31 mouse cellular contexts compared by ENCODE assay signal in the genomic region with DNA sequence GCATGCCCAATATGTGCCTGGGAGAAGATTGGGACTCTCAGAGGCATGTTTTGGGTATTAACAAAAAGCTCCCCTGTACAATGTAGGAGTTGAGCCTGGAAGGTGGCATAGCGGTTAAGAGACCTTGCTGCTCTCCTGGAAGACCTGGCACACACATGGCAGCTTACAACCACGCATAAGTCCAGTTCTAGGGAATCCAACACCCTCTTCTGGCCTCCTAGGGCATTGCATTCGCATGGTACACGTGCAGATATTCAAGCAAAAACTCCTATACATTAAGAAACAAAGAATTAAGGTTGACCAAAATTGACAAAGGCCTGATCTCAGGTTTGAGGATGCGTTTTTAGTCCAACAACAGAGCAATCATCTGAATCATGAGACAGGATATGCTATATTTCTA. TPM values are rescaled to one million over a fixed set of nuclear protein-coding genes. Genes with fewer than 3 reads are reported as not detected.
DNase-seq lines count a peak whose midpoint lies in the region; ATAC-seq and TF ChIP-seq lines count a peak whose summit lies in the region.
"Had no signal": no experiment of that assay in that cellular context is flagged by ENCODE, and none has a peak within 500 bp of the region (broad histone marks: within the 10 kb centered on the region; RNA-seq: fewer than 3 reads in every experiment).

No protein-coding gene starts in this region.

- H3K4me2 ChIP-seq in liver, embryonic 11.5 days, result no peak overlapping the region
- H3K4me2 ChIP-seq in neural tube, embryonic 11.5 days (ENCODE audit: low read depth), result no peak overlapping the region
- H3K4me2 ChIP-seq in neural tube, embryonic 15.5 days, result no peak overlapping the region
- H3K4me2 ChIP-seq: embryonic facial prominence, embryonic 13.5 days; forebrain, embryonic 12.5 days; forebrain, embryonic 15.5 days; heart, embryonic 11.5 days; hindbrain, embryonic 13.5 days; intestine, embryonic 15.5 days had no signal

- no peak for TF ChIP-seq POLR2A in liver, adult 2 months (IDR thresholded peaks at IDR 0.05; ENCODE audit: extremely low read depth, insufficient read depth, low read length)

- DNase-seq in liver, adult 2 months (ENCODE audit: extremely low read depth, low read depth, low spot score), result peak; percentile 5
- no peak for DNase-seq in liver, embryonic 11.5 days (ENCODE audit: low spot score)
- DNase-seq in neural tube, embryonic 11.5 days (ENCODE audit: low spot score), result peak; percentile 14
- no peak for DNase-seq in ES-E14 (ENCODE audit: low read depth, low spot score)
- no peak for DNase-seq in adrenal gland, postnatal 10 days
- DNase-seq in gastrocnemius, postnatal 14 days, result no peak
- DNase-seq: adrenal gland, adult 2 months; adrenal gland, postnatal 25 days; B cell, adult 2 months; cerebellum, adult 11-12 months; cerebellum, adult 8-10 months; cerebellum, postnatal 10 days; cerebellum, postnatal 36 days; embryo, embryonic 11 days; gastrocnemius, postnatal 36 days; heart, postnatal 36 days had no signal

- H3K4me3 ChIP-seq in liver, adult 2 months (ENCODE audit: insufficient read depth, low read depth, low read length), result no peak overlapping the region
- H3K4me3 ChIP-seq in liver, embryonic 11.5 days (ENCODE audit: low read depth, low read length), result no peak overlapping the region
- no peak overlapping the region for H3K4me3 ChIP-seq in neural tube, embryonic 11.5 days (ENCODE audit: low read depth, low read length)
- no peak overlapping the region for H3K4me3 ChIP-seq in neural tube, embryonic 15.5 days (replicated peaks)
- H3K4me3 ChIP-seq in ES-E14 (ENCODE audit: insufficient read depth in 1 of 2, low read depth in 1 of 2, low read length in 2 of 2, poor library complexity in 1 of 2, severe bottlenecking in 1 of 2), result no peak overlapping the region
- H3K4me3 ChIP-seq: embryonic facial prominence, embryonic 10.5 days; embryonic facial prominence, embryonic 13.5 days; erythroblast, embryonic 14.5 days; forebrain, embryonic 12.5 days; forebrain, embryonic 15.5 days; hindbrain, embryonic 10.5 days; hindbrain, embryonic 13.5 days; intestine, embryonic 15.5 days had no signal

- TF ChIP-seq CTCF in liver, adult 2 months (IDR thresholded peaks at IDR 0.05; ENCODE audit: low read depth, low read length), result 0 out of 2 replicates have a peak, but pooled peaks have one; percentile 7

- H3K36me3 ChIP-seq in liver, adult 2 months (ENCODE audit: control insufficient read depth, insufficient read depth, low read length), result no peaks in the 10 kb centered on the region
- H3K36me3 ChIP-seq in liver, embryonic 11.5 days (ENCODE audit: control insufficient read depth, insufficient read depth, low read length), result no peaks in the 10 kb centered on the region
- H3K36me3 ChIP-seq in neural tube, embryonic 11.5 days (ENCODE audit: control insufficient read depth, insufficient read depth, low read length), result no peaks in the 10 kb centered on the region
- no peaks in the 10 kb centered on the region for H3K36me3 ChIP-seq in neural tube, embryonic 15.5 days
- H3K36me3 ChIP-seq in ES-E14 (ENCODE audit: control insufficient read depth, insufficient read depth, low read length, poor library complexity, severe bottlenecking), result no peaks in the 10 kb centered on the region
- H3K36me3 ChIP-seq: embryonic facial prominence, embryonic 10.5 days; embryonic facial prominence, embryonic 13.5 days; forebrain, embryonic 12.5 days; forebrain, embryonic 15.5 days; hindbrain, embryonic 10.5 days; hindbrain, embryonic 13.5 days; intestine, embryonic 15.5 days had no signal

- H3K79me2 ChIP-seq in liver, adult 2 months (ENCODE audit: control insufficient read depth, insufficient read depth, low read length), result no peaks in the 10 kb centered on the region

- H3K27me3 ChIP-seq in liver, adult 2 months (ENCODE audit: control insufficient read depth, insufficient read depth, low read length), result no peaks in the 10 kb centered on the region
- no peaks in the 10 kb centered on the region for H3K27me3 ChIP-seq in liver, embryonic 11.5 days (replicated peaks; ENCODE audit: control insufficient read depth, insufficient read depth, low read length)
- no peaks in the 10 kb centered on the region for H3K27me3 ChIP-seq in neural tube, embryonic 11.5 days (ENCODE audit: control insufficient read depth, insufficient read depth, low read length)
- no peaks in the 10 kb centered on the region for H3K27me3 ChIP-seq in neural tube, embryonic 15.5 days (replicated peaks)
- H3K27me3 ChIP-seq: embryonic facial prominence, embryonic 13.5 days; forebrain, embryonic 12.5 days; forebrain, embryonic 15.5 days; hindbrain, embryonic 13.5 days; intestine, embryonic 15.5 days had no signal

- no peak overlapping the region for H3K9ac ChIP-seq in liver, adult 2 months (ENCODE audit: low read depth, low read length)
- H3K9ac ChIP-seq in liver, embryonic 11.5 days (ENCODE audit: low read depth, low read length), result no peak overlapping the region
- no peak overlapping the region for H3K9ac ChIP-seq in neural tube, embryonic 11.5 days (ENCODE audit: low read length)
- no peak overlapping the region for H3K9ac ChIP-seq in neural tube, embryonic 15.5 days (replicated peaks)
- H3K9ac ChIP-seq in ES-E14 (ENCODE audit: insufficient read depth, low read depth, low read length, poor library complexity, severe bottlenecking), result no peak overlapping the region
- H3K9ac ChIP-seq: embryonic facial prominence, embryonic 13.5 days; forebrain, embryonic 12.5 days; forebrain, embryonic 15.5 days; hindbrain, embryonic 13.5 days; intestine, embryonic 15.5 days had no signal

- intact Hi-C loops in gastrocnemius, postnatal 14 days (cut with DNase I; ENCODE audit: low total_unique reads), result no loop called here

- no peak for ATAC-seq in liver, embryonic 11.5 days (replicated peaks; ENCODE audit: low FRiP score)
- ATAC-seq in neural tube, embryonic 11.5 days (ENCODE audit: insufficient read depth, low FRiP score, low TSS enrichment), result no peak
- no peak for ATAC-seq in neural tube, embryonic 15.5 days (ENCODE audit: low FRiP score)
- ATAC-seq: forebrain, embryonic 15.5 days; hindbrain, embryonic 16.5 days; intestine, embryonic 15.5 days had no signal

- H3K27ac ChIP-seq in liver, adult 2 months (replicated peaks; ENCODE audit: insufficient read depth, low read depth, low read length), result no peak overlapping the region
- no peak overlapping the region for H3K27ac ChIP-seq in liver, embryonic 11.5 days (ENCODE audit: low read depth, low read length)
- H3K27ac ChIP-seq in neural tube, embryonic 11.5 days (ENCODE audit: low read depth, low read length), result no peak overlapping the region
- H3K27ac ChIP-seq in neural tube, embryonic 15.5 days (replicated peaks), result no peak overlapping the region
- H3K27ac ChIP-seq in ES-E14 (ENCODE audit: insufficient read depth, low read depth, low read length, poor library complexity, severe bottlenecking), result no peak overlapping the region
- H3K27ac ChIP-seq: embryonic facial prominence, embryonic 10.5 days; embryonic facial prominence, embryonic 13.5 days; forebrain, embryonic 12.5 days; forebrain, embryonic 15.5 days; hindbrain, embryonic 10.5 days; hindbrain, embryonic 13.5 days; intestine, embryonic 15.5 days had no signal

- 70% methylated on average over 5 of the region's 5 CpGs for WGBS in liver, adult 2 months
- WGBS in liver, embryonic 11.5 days, result 59% methylated on average over 5 of the region's 5 CpGs
- 77% methylated on average over 5 of the region's 5 CpGs for WGBS in neural tube, embryonic 11.5 days
- 81% methylated on average over 5 of the region's 5 CpGs for WGBS in neural tube, embryonic 15.5 days

- H3K9me3 ChIP-seq in liver, embryonic 11.5 days (ENCODE audit: control insufficient read depth, low read length), result no peaks in the 10 kb centered on the region
- H3K9me3 ChIP-seq in neural tube, embryonic 11.5 days (ENCODE audit: control insufficient read depth, low read length), result no peaks in the 10 kb centered on the region
- no peaks in the 10 kb centered on the region for H3K9me3 ChIP-seq in neural tube, embryonic 15.5 days (replicated peaks)
- H3K9me3 ChIP-seq in ES-E14 (ENCODE audit: control insufficient read depth, insufficient read depth, low read depth, low read length), result no peaks in the 10 kb centered on the region
- H3K9me3 ChIP-seq: embryonic facial prominence, embryonic 10.5 days; embryonic facial prominence, embryonic 13.5 days; forebrain, embryonic 12.5 days; forebrain, embryonic 15.5 days; hindbrain, embryonic 10.5 days; hindbrain, embryonic 13.5 days; intestine, embryonic 15.5 days had no signal

- in situ Hi-C loops in ES-E14 (cut with MboI; ENCODE audit: low sequenced_read_pairs in 2 of 2, unreplicated experiment in 2 of 2), result no loop called here

- no peaks in the 10 kb centered on the region for H3K4me1 ChIP-seq in liver, adult 2 months (ENCODE audit: control insufficient read depth, insufficient read depth, low read length)
- H3K4me1 ChIP-seq in liver, embryonic 11.5 days (replicated peaks; ENCODE audit: control insufficient read depth, insufficient read depth, low read length), result no peaks in the 10 kb centered on the region
- H3K4me1 ChIP-seq in neural tube, embryonic 11.5 days (ENCODE audit: control insufficient read depth, insufficient read depth, low read length), result no peaks in the 10 kb centered on the region
- H3K4me1 ChIP-seq in neural tube, embryonic 15.5 days, result no peaks in the 10 kb centered on the region
- no peaks in the 10 kb centered on the region for H3K4me1 ChIP-seq in ES-E14 (ENCODE audit: control insufficient read depth in 2 of 2, insufficient read depth in 2 of 2, low read length in 2 of 2, poor library complexity in 1 of 2)
- H3K4me1 ChIP-seq: embryonic facial prominence, embryonic 10.5 days; embryonic facial prominence, embryonic 13.5 days; forebrain, embryonic 12.5 days; forebrain, embryonic 15.5 days; hindbrain, embryonic 10.5 days; hindbrain, embryonic 13.5 days; intestine, embryonic 15.5 days had no signal

TF ChIP-seq in ES-E14, 5 proteins besides CTCF, POLR2A, EP300 and RAD21:
- TF ChIP-seq ZC3H11A (IDR thresholded peaks at IDR 0.05; ENCODE audit: borderline replicate concordance, low read depth, low read length) (0 out of 2 replicates have a peak, but pooled peaks have one; percentile 2), CHD2 (IDR thresholded peaks at IDR 0.05; ENCODE audit: low read depth, low read length) (no peak), MAFK (IDR thresholded peaks at IDR 0.05; ENCODE audit: insufficient read depth, low read depth, low read length) (no peak)

RNA-seq across cellular contexts. Expression of a gene that starts 32.3 kb away (rescaled TPM):
- total RNA-seq in liver, adult 2 months (2014; rRNA removed), result 0.07 and 0.09 TPM in 2 replicates
- not detected in 2 replicates for polyA plus RNA-seq in liver, adult 2 months (2012; rRNA removed)
- 0.09 TPM in 1 of 2 replicates, not detected in the other for polyA plus RNA-seq in liver, embryonic 11.5 days (2014; fragmentation: Nextera tagmentation; extraction: Ambion mirVana)
- polyA plus RNA-seq in neural tube, embryonic 11.5 days (2014; fragmentation: Nextera tagmentation; extraction: Ambion mirVana), result 0.43 and 0.68 TPM in 2 replicates
- polyA plus RNA-seq in neural tube, embryonic 15.5 days (2015; fragmentation: Nextera tagmentation; extraction: Ambion mirVana), result 9.1 and 10.2 TPM in 2 replicates
- 0.31 and 0.69 TPM in 2 replicates for total RNA-seq in ES-E14 (2012; rRNA removed)
- under 1 TPM; 0.42 to 0.51 TPM for total RNA-seq in adrenal gland, postnatal 10 days (2021)
- total RNA-seq in gastrocnemius, postnatal 14 days (2021), result not detected
- total RNA-seq: gastrocnemius, adult 8-10 months; gastrocnemius, postnatal 36 days; granulocyte monocyte progenitor cell, adult 5-6 weeks; heart, adult 8-10 months; heart, postnatal 36 days had no signal
- polyA plus RNA-seq: erythroblast, embryonic 14.5 days; heart, postnatal 0 days had no signal

Comparison
In these comparisons a context has a peak if more than half of its experiments do, and no peak if none do; other contexts are left out.
1. DNase-seq: peak in liver, adult 2 months (single experiment) and neural tube, embryonic 11.5 days (single experiment); none in liver, embryonic 11.5 days (single experiment), ES-E14 (single experiment), adrenal gland, postnatal 10 days (single experiment) and gastrocnemius, postnatal 14 days (single experiment).